Mouse (Mus musculus) neural tube, embryonic 15.5 days (tissue): ENCODE measurements at regions not wholly inside any gene's neighbourhood (a gene's known extent, or its start where the extent isn't known, plus 50 kb on each side); places are given as distances from the start of the nearest gene placed in this dataset.

Experiments used
- ATAC-seq: fragments of 200-750 bp; cut with Nextera tagmentation; 2 replicates; pipeline ENCODE4 v1.8.0; 2017; ENCODE audit warnings: mild to moderate bottlenecking, moderate TSS enrichment, moderate library complexity; ENCODE audit not compliant: low FRiP score
- H3K27ac ChIP-seq: fragments of 300-500 bp; sonication (generic); replicated peaks from 2 replicates; pipeline ENCODE4 v1.5.1; 2015; ENCODE audit warnings: mild to moderate bottlenecking, inconsistent platforms
- H3K27me3 ChIP-seq: fragments of 300-500 bp; sonication (generic); replicated peaks from 2 replicates; pipeline ENCODE4 v1.6.1; 2015; ENCODE audit warnings: inconsistent platforms
- H3K36me3 ChIP-seq: fragments of 300-500 bp; sonication (generic); 2 replicates; pipeline ENCODE4 v1.6.1; 2015; ENCODE audit warnings: inconsistent platforms
- H3K4me1 ChIP-seq: fragments of 300-500 bp; sonication (generic); 2 replicates; pipeline ENCODE4 v1.6.1; 2015; ENCODE audit warnings: inconsistent platforms
- H3K4me2 ChIP-seq: fragments of 300-500 bp; sonication (generic); 2 replicates; pipeline ENCODE4 v1.6.1; 2015; ENCODE audit warnings: inconsistent platforms, mild to moderate bottlenecking, moderate library complexity
- H3K4me3 ChIP-seq: fragments of 300-500 bp; sonication (generic); replicated peaks from 2 replicates; pipeline ENCODE4 v1.5.1; 2015; ENCODE audit warnings: mild to moderate bottlenecking, inconsistent platforms
- H3K9ac ChIP-seq: fragments of 300-500 bp; sonication (generic); replicated peaks from 2 replicates; pipeline ENCODE4 v1.6.1; 2015; ENCODE audit warnings: mild to moderate bottlenecking, inconsistent platforms
- H3K9me3 ChIP-seq: fragments of 300-500 bp; sonication (generic); replicated peaks from 2 replicates; pipeline ENCODE4 v1.6.1; 2016; ENCODE audit warnings: inconsistent platforms
- WGBS: fragments of 180-500 bp; shearing (Covaris S2); methylation state at CpG from one replicate; pipeline ENCODE4 v1.1.7; 2015; ENCODE audit warnings: mixed read lengths; 5-methylcytosine and 5-hydroxymethylcytosine counted together

- no peak for ATAC-seq
- 28% methylated on average over 3 of the region's 3 CpGs for WGBS
- Histone ChIP-seq H3K36me3 (no peaks in the 10 kb centered on the region), H3K27me3 (peaks cover 31% of the 10 kb centered on the region; the same call in 1 of the 2 replicates), H3K4me2 (no peak overlapping the region), H3K27ac (no peak overlapping the region), H3K9me3 (no peaks in the 10 kb centered on the region), H3K9ac (no peak overlapping the region), H3K4me3 (no peak overlapping the region), H3K4me1 (peaks cover 12% of the 10 kb centered on the region)
These were observed 112.2 kb downstream of the Tle3 start for GRCm38 (mm10) chr9:61484391-61484790.

- 39% methylated on average over 6 of the region's 6 CpGs for WGBS
- Histone ChIP-seq H3K4me2 (no peak overlapping the region), H3K4me1 (peaks cover 13% of the 10 kb centered on the region), H3K4me3 (no peak overlapping the region), H3K9ac (no peak overlapping the region), H3K27me3 (peaks cover 19% of the 10 kb centered on the region), H3K36me3 (no peaks in the 10 kb centered on the region), H3K9me3 (no peaks in the 10 kb centered on the region), H3K27ac (no peak overlapping the region)
- no peak for ATAC-seq
These were observed 107.5 kb downstream of the Tle3 start for GRCm38 (mm10) chr9:61479626-61480025.

GRCm38 (mm10) chr9:61478862-61479261 is 106.7 kb downstream of the Tle3 start:
- ATAC-seq = no peak
- peaks cover 23% of the 10 kb centered on the region for H3K27me3 ChIP-seq
- WGBS = 17% methylated on average over 9 of the region's 9 CpGs
- no peaks in the 10 kb centered on the region for H3K9me3 ChIP-seq
- H3K4me3 ChIP-seq = no peak overlapping the region
- no peak overlapping the region for H3K9ac ChIP-seq
- H3K4me1 ChIP-seq = peaks cover 13% of the 10 kb centered on the region
- H3K36me3 ChIP-seq = no peaks in the 10 kb centered on the region
- H3K4me2 ChIP-seq = no peak overlapping the region
- H3K27ac ChIP-seq = no peak overlapping the region

GRCm38 (mm10) chr9:61476351-61476750 is 104.2 kb downstream of the Tle3 start:
- Histone ChIP-seq H3K27ac (no peak overlapping the region), H3K4me2 (no peak overlapping the region), H3K9ac (no peak overlapping the region), H3K4me1 (peaks cover 13% of the 10 kb centered on the region), H3K9me3 (no peaks in the 10 kb centered on the region), H3K36me3 (no peaks in the 10 kb centered on the region), H3K27me3 (peaks cover 25% of the 10 kb centered on the region), H3K4me3 (no peak overlapping the region)
- WGBS = 55% methylated on average over 4 of the region's 4 CpGs
- ATAC-seq = no peak

- Histone ChIP-seq H3K4me2 (no peak overlapping the region), H3K4me3 (no peak overlapping the region), H3K9ac (no peak overlapping the region), H3K36me3 (no peaks in the 10 kb centered on the region), H3K4me1 (peaks cover 22% of the 10 kb centered on the region), H3K27me3 (peaks cover 26% of the 10 kb centered on the region), H3K9me3 (no peaks in the 10 kb centered on the region), H3K27ac (no peak overlapping the region)
- 30% methylated on average over 6 of the region's 6 CpGs for WGBS
- no peak for ATAC-seq
These were observed 98.8 kb downstream of the Tle3 start for GRCm38 (mm10) chr9:61470815-61471505.

- 0 out of 2 replicates have a peak, but pooled peaks have one; percentile 40 for ATAC-seq
- 25% methylated on average over 11 of the region's 11 CpGs for WGBS
- no peak overlapping the region for H3K9ac ChIP-seq
These were observed 96.8 kb downstream of the Tle3 start for GRCm38 (mm10) chr9:61468897-61469509.

GRCm38 (mm10) chr9:61468368-61468848 is 96.2 kb downstream of the Tle3 start:
- Histone ChIP-seq H3K4me2 (no peak overlapping the region), H3K27ac (peak overlapping the region; percentile 67), H3K36me3 (no peaks in the 10 kb centered on the region), H3K4me3 (no peak overlapping the region), H3K27me3 (peaks cover 22% of the 10 kb centered on the region), H3K4me1 (peaks cover 22% of the 10 kb centered on the region), H3K9me3 (no peaks in the 10 kb centered on the region), H3K9ac (no peak overlapping the region)
- WGBS = 7% methylated on average over 6 of the region's 6 CpGs
- peak; percentile 87 for ATAC-seq

More at GRCm38 (mm10) chr9:61468897-61469509, 96.8 kb downstream of the Tle3 start:
- Histone ChIP-seq H3K27ac (no peak overlapping the region), H3K27me3 (peaks cover 21% of the 10 kb centered on the region), H3K4me2 (0 out of 2 replicates have a peak overlapping the region, but pooled peaks have one; percentile 3), H3K4me3 (no peak overlapping the region), H3K4me1 (peaks cover 22% of the 10 kb centered on the region), H3K36me3 (no peaks in the 10 kb centered on the region), H3K9me3 (no peaks in the 10 kb centered on the region)
